In the genomic region with DNA sequence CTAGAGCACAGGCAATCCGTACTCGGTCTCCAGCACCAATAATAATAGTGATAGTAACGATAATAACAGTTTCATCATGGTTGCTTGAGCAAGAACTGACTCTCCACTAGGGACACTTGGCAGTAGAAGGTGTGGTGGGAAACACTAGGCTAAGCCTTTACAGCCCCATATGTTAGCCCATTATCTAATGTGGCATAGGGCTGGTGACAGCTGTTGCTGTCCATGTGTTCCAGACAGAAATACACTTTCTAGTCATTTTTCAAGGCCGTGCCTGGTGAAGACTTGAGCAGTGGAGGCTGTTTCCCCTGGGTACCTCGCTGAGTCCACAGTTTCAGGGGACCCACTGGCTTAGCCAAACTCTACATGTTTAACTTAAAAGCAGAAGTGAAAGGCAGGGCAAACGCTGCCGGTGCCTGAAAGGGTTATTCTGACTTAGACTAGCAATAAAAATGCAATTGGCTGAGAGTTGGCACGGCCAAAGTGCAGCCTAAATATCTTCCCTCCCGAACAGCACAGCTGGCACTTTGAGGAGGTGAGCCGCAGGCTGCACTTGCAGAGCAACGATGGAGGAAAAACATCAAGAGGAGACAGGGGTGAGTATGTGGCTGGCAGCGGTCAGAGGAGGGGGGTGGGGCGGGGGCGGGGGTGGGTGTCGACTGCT, we compare ENCODE assay signal across 11 mouse cellular contexts. TPM values are rescaled to one million over a fixed set of nuclear protein-coding genes. Genes with fewer than 3 reads are reported as not detected.
DNase-seq lines count a peak whose midpoint lies in the region; ATAC-seq and TF ChIP-seq lines count a peak whose summit lies in the region.
"Had no signal": no experiment of that assay in that cellular context is flagged by ENCODE, and none has a peak within 500 bp of the region (broad histone marks: within the 10 kb centered on the region; RNA-seq: fewer than 3 reads in every experiment).

No protein-coding gene starts in this region.

- no peak overlapping the region for H3K4me3 ChIP-seq in embryonic facial prominence, embryonic 14.5 days (ENCODE audit: low read depth, low read length)
- no peak overlapping the region for H3K4me3 ChIP-seq in embryonic facial prominence, embryonic 10.5 days
- H3K4me3 ChIP-seq in spleen, adult 2 months (ENCODE audit: extremely low read depth, insufficient read depth, insufficient read length), result peak overlapping the region; percentile 34; the same call in 1 of the 2 replicates
- peak overlapping the region; percentile 63 for H3K4me3 ChIP-seq in small intestine, adult 2 months (ENCODE audit: low read depth, low read length)
- H3K4me3 ChIP-seq in forebrain, embryonic 10.5 days, result no peak overlapping the region
- H3K4me3 ChIP-seq: lung, embryonic 15.5 days had no signal

- DNase-seq in embryonic facial prominence, embryonic 14.5 days (ENCODE audit: low spot score), result peak; percentile 64
- no peak for DNase-seq in embryonic facial prominence, embryonic 10.5 days (ENCODE audit: low spot score)
- DNase-seq in spleen, adult 2 months (ENCODE audit: low read depth in 1 of 2, low spot score in 2 of 2), result peak in 1 of 2 experiments; percentile 32
- no peak for DNase-seq in spleen, adult 12 weeks (ENCODE audit: low spot score)
- DNase-seq in kidney, postnatal 25 days, result peak; percentile 69 to 79
- DNase-seq in adrenal gland, adult 8-10 months, result no peak
- no peak for DNase-seq in forebrain, embryonic 10.5 days (ENCODE audit: extremely low spot score, low spot score)
- DNase-seq: cerebellum, adult 9-10 months; forebrain, postnatal 0 days had no signal

- 49% methylated on average over 15 of the region's 15 CpGs for WGBS in embryonic facial prominence, embryonic 14.5 days
- WGBS in embryonic facial prominence, embryonic 10.5 days, result 60% methylated on average over 15 of the region's 15 CpGs
- WGBS in spleen, adult 2 months, result 18% methylated on average over 15 of the region's 15 CpGs
- WGBS in small intestine, adult 2 months, result 13% methylated on average over 15 of the region's 15 CpGs
- 60% methylated on average over 15 of the region's 15 CpGs for WGBS in forebrain, embryonic 10.5 days

- H3K9me3 ChIP-seq in embryonic facial prominence, embryonic 14.5 days (ENCODE audit: control insufficient read depth, low read length), result no peaks in the 10 kb centered on the region
- H3K9me3 ChIP-seq in embryonic facial prominence, embryonic 10.5 days, result no peaks in the 10 kb centered on the region
- H3K9me3 ChIP-seq in forebrain, embryonic 10.5 days, result no peaks in the 10 kb centered on the region
- H3K9me3 ChIP-seq: lung, embryonic 15.5 days had no signal

- H3K27me3 ChIP-seq in embryonic facial prominence, embryonic 14.5 days (replicated peaks; ENCODE audit: control insufficient read depth, insufficient read depth, low read length), result no peaks in the 10 kb centered on the region
- peaks cover 3% of the 10 kb centered on the region for H3K27me3 ChIP-seq in embryonic facial prominence, embryonic 10.5 days (replicated peaks; ENCODE audit: low read depth, poor library complexity, severe bottlenecking)
- no peaks in the 10 kb centered on the region for H3K27me3 ChIP-seq in spleen, adult 2 months (ENCODE audit: control insufficient read depth, insufficient read depth, low read length)
- no peaks in the 10 kb centered on the region for H3K27me3 ChIP-seq in small intestine, adult 2 months (ENCODE audit: control insufficient read depth, insufficient read depth, low read length)
- 0 out of 2 replicates have a peak, but pooled peaks cover 6% of the 10 kb centered on the region for H3K27me3 ChIP-seq in forebrain, embryonic 10.5 days (ENCODE audit: poor library complexity, severe bottlenecking)
- H3K27me3 ChIP-seq: lung, embryonic 15.5 days had no signal

- TF ChIP-seq POLR2A in spleen, adult 2 months (IDR thresholded peaks at IDR 0.05; ENCODE audit: low read depth, low read length), result no peak
- peak; percentile 96; the same call in 1 of the 2 replicates for TF ChIP-seq POLR2A in small intestine, adult 2 months (IDR thresholded peaks at IDR 0.05; ENCODE audit: low read depth, low read length)

- ATAC-seq in embryonic facial prominence, embryonic 14.5 days (ENCODE audit: low read depth), result peak; percentile 35; the same call in 1 of the 2 replicates
- ATAC-seq: forebrain, postnatal 0 days had no signal

- no peak overlapping the region for H3K27ac ChIP-seq in embryonic facial prominence, embryonic 14.5 days (replicated peaks; ENCODE audit: low read depth, low read length)
- H3K27ac ChIP-seq in embryonic facial prominence, embryonic 10.5 days (replicated peaks), result no peak overlapping the region
- no peak overlapping the region for H3K27ac ChIP-seq in spleen, adult 2 months (ENCODE audit: insufficient read depth, low read length)
- H3K27ac ChIP-seq in small intestine, adult 2 months (ENCODE audit: insufficient read depth, low read depth, low read length), result peak overlapping the region; percentile 43
- H3K27ac ChIP-seq in forebrain, embryonic 10.5 days, result no peak overlapping the region
- H3K27ac ChIP-seq: lung, embryonic 15.5 days had no signal

- H3K4me1 ChIP-seq in embryonic facial prominence, embryonic 14.5 days (ENCODE audit: control insufficient read depth, insufficient read depth, low read length), result 0 out of 2 replicates have a peak, but pooled peaks cover 4% of the 10 kb centered on the region
- peaks cover 28% of the 10 kb centered on the region for H3K4me1 ChIP-seq in embryonic facial prominence, embryonic 10.5 days
- H3K4me1 ChIP-seq in spleen, adult 2 months (ENCODE audit: control insufficient read depth, insufficient read depth, insufficient read length), result peaks cover 3% of the 10 kb centered on the region; the same call in 1 of the 2 replicates
- H3K4me1 ChIP-seq in small intestine, adult 2 months (ENCODE audit: control insufficient read depth, insufficient read depth, insufficient read length, low read length), result peaks cover 16% of the 10 kb centered on the region
- H3K4me1 ChIP-seq in forebrain, embryonic 10.5 days, result peaks cover 19% of the 10 kb centered on the region

- no peak for TF ChIP-seq CTCF in spleen, adult 2 months (IDR thresholded peaks at IDR 0.05; ENCODE audit: extremely low read depth, insufficient read depth, insufficient read length, insufficient replicate concordance)
- no peak for TF ChIP-seq CTCF in small intestine, adult 2 months (IDR thresholded peaks at IDR 0.05; ENCODE audit: extremely low read depth, insufficient read length, insufficient replicate concordance, low read depth, low read length)

- H3K4me2 ChIP-seq in embryonic facial prominence, embryonic 14.5 days (ENCODE audit: low read depth, low read length), result 0 out of 2 replicates have a peak overlapping the region, but pooled peaks have one; percentile 3

- H3K9ac ChIP-seq in embryonic facial prominence, embryonic 14.5 days (ENCODE audit: low read depth, low read length), result no peak overlapping the region
- H3K9ac ChIP-seq: forebrain, postnatal 0 days; lung, embryonic 15.5 days had no signal

- no peaks in the 10 kb centered on the region for H3K36me3 ChIP-seq in embryonic facial prominence, embryonic 14.5 days (ENCODE audit: control insufficient read depth, insufficient read depth, low read length)
- no peaks in the 10 kb centered on the region for H3K36me3 ChIP-seq in embryonic facial prominence, embryonic 10.5 days (replicated peaks)
- no peaks in the 10 kb centered on the region for H3K36me3 ChIP-seq in spleen, adult 2 months (ENCODE audit: control insufficient read depth, insufficient read depth, low read length)
- H3K36me3 ChIP-seq in small intestine, adult 2 months (ENCODE audit: control insufficient read depth, insufficient read depth, low read length), result no peaks in the 10 kb centered on the region; the same call in 1 of the 2 replicates
- no peaks in the 10 kb centered on the region for H3K36me3 ChIP-seq in forebrain, embryonic 10.5 days (replicated peaks)
- H3K36me3 ChIP-seq: lung, embryonic 15.5 days had no signal

RNA-seq across cellular contexts. Expression of a gene that starts 1.2 kb away (rescaled TPM):
- polyA plus RNA-seq in embryonic facial prominence, embryonic 14.5 days (2014; fragmentation: Nextera tagmentation; extraction: Ambion mirVana), result 3.2 and 3.5 TPM in 2 replicates
- polyA plus RNA-seq in embryonic facial prominence, embryonic 10.5 days (2016; fragmentation: Nextera tagmentation; extraction: Ambion mirVana), result 1.4 and 1.7 TPM in 2 replicates
- 0.05 and 0.18 TPM in 2 replicates for polyA plus RNA-seq in spleen, adult 2 months (2012; rRNA removed)
- 165 and 177 TPM in 2 replicates for polyA plus RNA-seq in small intestine, adult 2 months (2012; rRNA removed)
- 1 to 10 TPM in 2 of 4 experiments, under 1 TPM in 2; 0.45 to 3.3 (median 1.3) TPM for total RNA-seq in adrenal gland, adult 8-10 months (2022)
- polyA plus RNA-seq in forebrain, embryonic 10.5 days (2016; fragmentation: Nextera tagmentation; extraction: Ambion mirVana), result 1.3 and 1.6 TPM in 2 replicates

RNA-seq across cellular contexts. Expression of a gene that starts 28.5 kb away (rescaled TPM):
- polyA plus RNA-seq in embryonic facial prominence, embryonic 14.5 days (2014; fragmentation: Nextera tagmentation; extraction: Ambion mirVana), result not detected in 2 replicates
- not detected in 2 replicates for polyA plus RNA-seq in embryonic facial prominence, embryonic 10.5 days (2016; fragmentation: Nextera tagmentation; extraction: Ambion mirVana)
- polyA plus RNA-seq in spleen, adult 2 months (2012; rRNA removed), result not detected in 2 replicates
- 47.2 and 68.9 TPM in 2 replicates for polyA plus RNA-seq in small intestine, adult 2 months (2012; rRNA removed)
- not detected for total RNA-seq in adrenal gland, adult 8-10 months (2022)
- not detected in 2 replicates for polyA plus RNA-seq in forebrain, embryonic 10.5 days (2016; fragmentation: Nextera tagmentation; extraction: Ambion mirVana)
- total RNA-seq: forebrain, postnatal 0 days had no signal
- polyA plus RNA-seq: forebrain, postnatal 0 days; lung, embryonic 15.5 days had no signal

RNA-seq across cellular contexts. Expression of a gene that starts 33.1 kb away (rescaled TPM):
- polyA plus RNA-seq in embryonic facial prominence, embryonic 14.5 days (2014; fragmentation: Nextera tagmentation; extraction: Ambion mirVana), result 0.50 and 0.58 TPM in 2 replicates
- 0.49 and 0.55 TPM in 2 replicates for polyA plus RNA-seq in embryonic facial prominence, embryonic 10.5 days (2016; fragmentation: Nextera tagmentation; extraction: Ambion mirVana)
- polyA plus RNA-seq in spleen, adult 2 months (2012; rRNA removed), result 4.2 and 5.8 TPM in 2 replicates
- 2.6 and 3.5 TPM in 2 replicates for polyA plus RNA-seq in small intestine, adult 2 months (2012; rRNA removed)
- total RNA-seq in adrenal gland, adult 8-10 months (2022), result 1 to 10 TPM; 1.4 to 3.3 (median 2.3) TPM
- polyA plus RNA-seq in forebrain, embryonic 10.5 days (2016; fragmentation: Nextera tagmentation; extraction: Ambion mirVana), result 0.32 and 0.41 TPM in 2 replicates

Comparison
In these comparisons a context has a peak if more than half of its experiments do, and no peak if none do; other contexts are left out.
1. DNase-seq: peak in embryonic facial prominence, embryonic 14.5 days (single experiment) and kidney, postnatal 25 days (2 of 2); none in embryonic facial prominence, embryonic 10.5 days (single experiment), spleen, adult 12 weeks (single experiment), adrenal gland, adult 8-10 months (single experiment) and forebrain, embryonic 10.5 days (single experiment).
2. H3K4me3 ChIP-seq: peak in spleen, adult 2 months (single experiment) and small intestine, adult 2 months (single experiment); none in embryonic facial prominence, embryonic 14.5 days (single experiment), embryonic facial prominence, embryonic 10.5 days (single experiment) and forebrain, embryonic 10.5 days (single experiment).
3. RNA of a gene that starts 1.2 kb away (polyA plus RNA-seq): 165 to 177 TPM in small intestine, adult 2 months; 3.2 to 3.5 TPM in embryonic facial prominence, embryonic 14.5 days, 1.4 to 1.7 TPM in embryonic facial prominence, embryonic 10.5 days, 1.3 to 1.6 TPM in forebrain, embryonic 10.5 days and 0.05 to 0.18 TPM in spleen, adult 2 months; every median in the first group is over 10 times any median in the second.
4. RNA of a gene that starts 28.5 kb away (polyA plus RNA-seq): 47.2 to 68.9 TPM in small intestine, adult 2 months; not detected in embryonic facial prominence, embryonic 10.5 days, not detected in spleen, adult 2 months, not detected in embryonic facial prominence, embryonic 14.5 days and not detected in forebrain, embryonic 10.5 days; every median in the first group is over 10 times any median in the second.